Mouse (Mus musculus) cerebellum, adult 9-10 months (tissue): ENCODE results near the gene Clstn2.
A peak's percentile ranks its signal among the peaks of the same experiment; 100 is the strongest.

Source experiments
- DNase-seq: peaks from one replicate; pipeline ENCODE4 v3.0.0; 2022

Clstn2 gene

DNA sequence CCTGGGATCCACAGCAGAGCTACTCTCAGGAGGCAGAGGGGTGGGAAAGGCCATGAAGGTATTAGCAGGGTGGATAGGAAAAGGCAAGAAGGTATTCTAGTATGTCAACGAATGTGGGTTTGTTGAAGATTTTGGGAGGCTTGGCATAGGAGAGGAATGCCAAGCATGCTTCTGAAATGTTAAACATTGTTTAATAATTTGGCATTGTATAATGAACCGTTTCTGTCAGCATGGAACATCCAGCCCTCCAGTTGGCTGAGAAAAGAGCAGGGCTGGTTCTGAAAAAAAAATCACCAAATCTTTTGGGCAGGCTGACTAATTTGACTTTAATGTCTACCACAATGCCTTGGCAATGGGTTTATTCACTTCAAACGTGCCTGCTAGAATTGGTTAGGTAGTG lies 355.9 kb downstream of the Clstn2 start:
- DNase-seq, result no peak

DNA sequence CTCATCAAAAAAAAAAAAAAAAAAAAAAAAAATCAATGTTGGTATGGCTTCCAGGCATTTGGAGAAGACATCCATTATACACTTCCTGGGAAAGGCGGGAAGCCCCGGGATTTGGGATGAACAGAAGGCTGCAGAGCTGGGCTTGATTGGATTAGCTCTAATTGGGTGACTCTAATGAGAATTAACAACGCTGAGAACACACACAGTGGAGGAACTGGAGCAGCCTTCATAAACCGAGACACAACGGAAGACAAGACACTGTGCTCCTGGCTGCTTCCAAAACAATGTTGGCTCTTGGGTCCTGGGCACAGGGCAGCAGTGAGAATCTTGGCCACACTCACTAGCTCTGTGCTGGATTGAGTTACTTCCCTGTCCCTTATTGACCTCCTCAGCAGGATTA lies 360.3 kb downstream of the Clstn2 start:
- DNase-seq, result no peak

- DNase-seq, result no peak
Observed at GRCm38 (mm10) chr9:97672224-97672623, 360.8 kb downstream of the Clstn2 start.

DNA sequence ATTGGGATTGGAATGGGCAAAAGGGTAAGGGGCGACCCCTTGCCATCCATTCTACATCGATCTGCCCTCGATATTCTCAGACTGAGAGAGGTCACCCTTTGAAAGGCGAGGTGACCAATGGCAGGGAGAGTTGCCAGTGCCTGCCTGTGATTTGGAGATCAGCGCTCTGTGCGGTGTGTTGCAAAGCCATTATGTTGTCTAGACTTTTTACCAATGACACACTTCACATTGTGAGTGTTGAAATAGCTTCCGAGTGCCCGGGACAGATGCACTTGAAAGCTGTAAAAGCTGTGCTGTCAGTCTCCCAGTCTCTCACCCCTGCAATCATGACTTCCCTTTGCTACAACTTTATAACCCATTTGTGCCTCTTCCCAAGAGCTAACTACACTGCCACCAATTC lies 362.3 kb downstream of the Clstn2 start:
- no peak for DNase-seq

DNA sequence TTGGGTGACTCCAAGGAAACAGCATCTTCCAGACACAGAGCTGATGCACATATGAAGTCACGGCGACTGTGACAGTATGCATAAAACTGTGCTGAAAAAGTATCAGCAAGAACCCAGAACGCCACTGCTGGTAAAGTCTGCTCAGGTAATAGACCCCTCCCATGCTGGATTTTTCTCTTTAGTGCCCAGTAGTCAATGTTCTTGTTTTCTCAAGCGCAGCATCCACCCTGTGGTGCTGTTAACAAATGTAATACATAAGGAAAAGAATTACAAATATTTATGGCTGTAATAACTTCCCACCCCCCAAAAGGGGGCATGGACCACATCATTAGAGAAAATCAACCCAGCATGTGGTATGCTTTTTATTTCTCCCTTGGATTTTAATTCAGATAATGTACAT lies 372.0 kb downstream of the Clstn2 start:
- DNase-seq, result no peak

GRCm38 (mm10) chr9:97658736-97659135 lies 374.2 kb downstream of the Clstn2 start:
- no peak for DNase-seq

- no peak for DNase-seq
Observed at GRCm38 (mm10) chr9:97648409-97648808, 384.6 kb downstream of the Clstn2 start.

GRCm38 (mm10) chr9:97645746-97646145 lies 387.2 kb downstream of the Clstn2 start:
- DNase-seq, result no peak

GRCm38 (mm10) chr9:97642396-97642795 lies 390.6 kb downstream of the Clstn2 start:
- DNase-seq, result no peak

GRCm38 (mm10) chr9:97639967-97640549 lies 392.9 kb downstream of the Clstn2 start:
- peak; percentile 24 for DNase-seq

DNA sequence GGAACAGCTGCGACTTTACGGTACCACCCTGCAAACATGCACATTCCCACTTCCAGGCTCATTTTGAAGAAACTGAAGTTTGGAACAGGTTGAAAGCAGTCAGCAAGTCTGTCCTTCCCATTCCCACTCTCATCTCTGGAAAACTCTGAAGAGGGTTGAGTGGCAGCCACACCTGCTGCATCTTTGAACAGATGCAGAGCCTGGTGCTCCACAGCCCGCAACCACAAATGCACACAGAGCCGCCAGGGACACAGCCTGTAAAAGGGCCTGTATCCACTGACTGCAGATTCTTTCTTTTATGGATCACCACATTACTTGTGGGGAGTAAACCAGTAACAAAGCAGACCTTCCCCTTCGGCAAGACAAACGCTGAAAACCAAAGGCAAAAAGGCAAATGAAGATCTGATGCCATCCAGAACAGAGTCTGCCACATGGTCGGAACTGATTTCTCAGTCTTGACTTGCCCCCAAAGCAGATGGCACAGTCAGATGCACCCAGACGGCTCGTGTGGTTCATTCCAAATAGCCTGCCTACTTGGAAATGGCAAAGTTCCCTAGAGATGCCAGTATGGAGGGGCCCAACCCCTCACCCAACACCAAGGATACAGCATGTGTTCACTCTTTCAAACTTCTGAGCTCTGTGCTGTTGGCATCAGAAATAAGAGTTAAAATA lies 394.2 kb downstream of the Clstn2 start:
- peak; percentile 10 for DNase-seq

GRCm38 (mm10) chr9:97635351-97635750 lies 397.6 kb downstream of the Clstn2 start:
- no peak for DNase-seq

- DNase-seq, result no peak
Observed at GRCm38 (mm10) chr9:97634831-97635230, 398.1 kb downstream of the Clstn2 start.

DNA sequence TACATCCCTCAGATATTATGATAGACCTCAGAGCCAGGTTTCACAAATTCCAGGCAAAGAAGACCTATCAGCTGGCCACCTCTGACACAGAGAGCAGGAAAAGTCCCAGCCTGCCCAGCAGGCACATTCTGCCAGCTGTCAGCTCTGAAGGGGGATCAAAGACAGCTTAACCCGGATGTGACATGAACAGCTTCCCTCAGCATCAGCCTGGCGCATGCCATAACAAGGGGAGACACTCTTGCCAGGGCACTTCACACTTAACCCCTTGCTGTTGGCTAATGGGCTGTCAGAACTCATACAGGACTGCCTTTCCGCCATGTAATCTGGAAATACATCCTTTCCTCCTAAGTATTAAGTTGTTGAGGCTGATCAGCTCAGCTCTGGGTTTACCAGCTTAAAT lies 403.8 kb downstream of the Clstn2 start:
- no peak for DNase-seq

- DNase-seq, result no peak
Observed at GRCm38 (mm10) chr9:97628361-97628908, 404.5 kb downstream of the Clstn2 start.

DNA sequence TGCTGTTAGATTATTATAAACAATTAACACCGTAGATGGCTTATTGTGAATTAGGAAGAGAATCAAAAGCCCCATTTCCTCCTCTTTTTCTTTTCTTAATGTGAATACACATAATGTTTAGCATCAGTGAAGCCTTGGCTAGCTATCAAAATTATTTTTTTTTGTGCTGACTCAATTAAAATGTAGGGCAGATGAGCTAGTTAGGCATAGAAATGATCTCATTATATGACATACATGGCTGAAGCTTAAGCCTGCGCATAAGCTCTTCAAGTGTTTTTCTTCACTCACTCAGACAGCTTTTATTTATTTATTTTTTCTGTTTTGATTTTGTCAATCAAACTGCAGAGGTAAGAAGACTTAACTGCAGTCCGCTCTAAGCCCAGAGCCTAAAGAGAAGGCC lies 405.1 kb downstream of the Clstn2 start:
- DNase-seq, result no peak

DNA sequence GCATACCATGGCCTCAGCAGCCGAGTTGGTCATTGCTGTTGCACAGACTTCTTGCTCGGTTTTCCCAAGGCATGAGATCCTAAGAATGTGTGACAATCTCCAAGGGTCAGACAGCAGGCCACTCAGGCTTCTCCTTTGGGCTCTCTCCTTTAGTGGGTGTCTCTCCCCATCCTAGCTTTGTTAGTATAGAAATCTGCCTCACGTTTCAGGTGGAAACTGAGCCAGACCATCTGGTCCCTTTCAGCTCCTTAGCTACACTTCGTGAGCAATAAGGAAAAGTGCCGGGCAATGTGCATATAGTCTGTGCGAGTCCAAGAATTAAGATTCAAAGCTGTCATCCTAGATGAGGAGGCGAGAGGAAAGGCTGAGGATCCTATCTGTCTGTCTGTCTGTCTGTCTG lies 422.4 kb downstream of the Clstn2 start:
- no peak for DNase-seq

DNA sequence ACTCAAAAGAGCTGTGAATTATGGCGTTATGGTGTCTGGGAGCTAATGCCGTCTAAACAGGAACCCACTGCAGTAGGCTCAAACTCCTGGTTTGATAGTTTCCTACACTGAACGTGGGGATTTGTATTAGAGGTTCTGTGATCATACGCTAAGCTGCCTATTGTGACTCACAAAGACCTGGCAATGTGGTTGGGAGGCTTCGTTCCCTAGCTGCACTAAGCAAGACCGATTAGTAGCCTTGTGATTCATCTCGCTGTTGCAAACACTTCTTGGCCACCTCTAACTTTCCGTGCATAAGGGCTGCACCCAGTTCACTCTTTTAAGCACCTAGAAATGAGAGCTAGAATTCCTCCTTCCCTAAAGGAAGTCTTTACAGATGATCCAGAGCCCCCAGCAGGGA lies 429.3 kb downstream of the Clstn2 start:
- DNase-seq, result no peak

DNA sequence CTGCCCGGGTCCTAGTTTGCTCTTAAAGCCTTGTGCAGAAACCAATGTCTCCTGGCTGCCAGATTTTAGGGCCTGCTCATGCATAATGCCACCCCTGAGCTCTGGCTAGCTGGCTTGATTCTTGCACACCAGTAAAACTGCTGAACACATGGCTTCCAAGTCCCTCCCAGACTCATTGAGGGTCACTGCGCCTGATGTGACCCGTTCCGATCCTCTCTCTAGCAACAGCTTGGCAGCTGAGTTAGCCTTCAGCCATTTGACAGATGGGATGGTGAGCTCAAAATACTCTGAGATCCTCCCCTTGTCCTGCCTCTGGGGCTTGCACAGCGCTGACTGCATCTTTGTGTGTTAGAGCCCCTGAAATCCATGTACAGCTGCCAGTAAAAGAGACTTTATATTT lies 430.5 kb downstream of the Clstn2 start:
- DNase-seq, result no peak

- DNase-seq, result no peak
Observed at GRCm38 (mm10) chr9:97599006-97599405, 434.0 kb downstream of the Clstn2 start.

GRCm38 (mm10) chr9:97590712-97591111 lies 442.3 kb downstream of the Clstn2 start:
- DNase-seq, result no peak

- DNase-seq, result peak; percentile 10
Observed at GRCm38 (mm10) chr9:97570881-97571280, 462.1 kb downstream of the Clstn2 start.

GRCm38 (mm10) chr9:97563121-97563520 lies 469.9 kb downstream of the Clstn2 start:
- no peak for DNase-seq

GRCm38 (mm10) chr9:97544359-97544758 lies 488.6 kb downstream of the Clstn2 start:
- DNase-seq, result no peak

DNA sequence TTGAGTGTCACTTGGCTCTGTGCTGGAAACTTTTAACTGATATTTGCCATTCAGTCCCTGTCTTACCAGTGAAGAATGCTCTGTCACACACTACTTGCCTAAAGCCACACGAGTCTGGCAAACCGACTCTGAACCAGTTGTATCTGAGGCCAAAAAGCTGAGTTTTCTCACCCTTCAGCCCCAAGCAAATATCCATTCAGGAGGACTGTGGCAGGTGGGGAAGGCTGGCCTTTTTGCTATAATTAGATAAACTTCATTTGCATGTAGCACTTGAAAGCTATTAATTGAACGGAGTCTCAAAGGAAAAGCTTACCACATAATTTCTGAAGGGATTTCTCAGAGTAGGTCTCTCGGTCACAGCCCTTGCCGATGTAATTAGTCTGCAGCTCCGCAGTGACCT lies 491.6 kb downstream of the Clstn2 start:
- DNase-seq, result peak; percentile 4
